Mouse (Mus musculus): ENCODE results near the gene Foxj3. TPM values are rescaled to one million over a fixed set of nuclear protein-coding genes. Genes with fewer than 3 reads are reported as not detected.

Foxj3 gene
- total RNA-seq, 2 experiments from 2014 or later = 45.3 to 52.9 TPM

DNA sequence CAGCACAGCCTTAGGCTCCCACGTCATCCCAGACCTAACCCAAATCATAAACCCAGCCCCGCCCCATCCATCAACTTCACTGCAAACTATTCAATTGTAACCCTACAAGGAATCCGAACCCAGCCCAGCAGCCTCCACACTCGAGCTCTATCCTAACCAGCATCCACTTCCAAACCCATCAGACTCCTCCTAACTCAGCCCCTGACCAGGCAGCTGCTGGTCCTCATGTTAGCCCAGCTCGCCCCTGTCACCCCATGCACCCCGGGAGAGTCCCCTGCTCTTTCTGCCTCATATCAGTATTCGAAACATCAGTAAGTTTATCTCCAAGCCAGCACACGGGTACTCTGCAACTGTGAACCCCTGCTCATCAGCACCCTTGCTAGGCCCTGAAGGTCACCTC lies 98.9 kb downstream of the Foxj3 start:
- no peak for DNase-seq (ENCODE audit: low spot score in 2 of 2)

DNA sequence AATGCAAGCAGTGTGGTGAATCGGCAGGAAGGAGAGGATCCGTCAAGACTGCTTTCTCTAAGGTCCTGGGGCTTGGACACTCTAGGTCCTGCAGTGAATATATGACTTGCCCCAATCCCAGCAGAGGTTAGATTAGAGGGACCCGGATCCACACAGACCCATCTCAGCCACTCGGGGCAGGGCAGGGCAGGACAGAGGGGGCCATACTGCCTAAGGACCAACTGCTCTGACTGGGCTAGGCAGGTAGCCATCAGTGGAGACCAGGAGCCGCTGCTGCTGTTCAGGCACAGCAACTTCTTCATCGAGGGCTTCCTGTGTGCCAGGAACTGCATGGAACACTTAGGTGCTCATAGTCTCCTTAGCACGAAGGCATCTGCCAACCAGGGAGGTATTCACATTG lies 99.9 kb downstream of the Foxj3 start:
- DNase-seq (ENCODE audit: low spot score in 2 of 2) = no peak

DNA sequence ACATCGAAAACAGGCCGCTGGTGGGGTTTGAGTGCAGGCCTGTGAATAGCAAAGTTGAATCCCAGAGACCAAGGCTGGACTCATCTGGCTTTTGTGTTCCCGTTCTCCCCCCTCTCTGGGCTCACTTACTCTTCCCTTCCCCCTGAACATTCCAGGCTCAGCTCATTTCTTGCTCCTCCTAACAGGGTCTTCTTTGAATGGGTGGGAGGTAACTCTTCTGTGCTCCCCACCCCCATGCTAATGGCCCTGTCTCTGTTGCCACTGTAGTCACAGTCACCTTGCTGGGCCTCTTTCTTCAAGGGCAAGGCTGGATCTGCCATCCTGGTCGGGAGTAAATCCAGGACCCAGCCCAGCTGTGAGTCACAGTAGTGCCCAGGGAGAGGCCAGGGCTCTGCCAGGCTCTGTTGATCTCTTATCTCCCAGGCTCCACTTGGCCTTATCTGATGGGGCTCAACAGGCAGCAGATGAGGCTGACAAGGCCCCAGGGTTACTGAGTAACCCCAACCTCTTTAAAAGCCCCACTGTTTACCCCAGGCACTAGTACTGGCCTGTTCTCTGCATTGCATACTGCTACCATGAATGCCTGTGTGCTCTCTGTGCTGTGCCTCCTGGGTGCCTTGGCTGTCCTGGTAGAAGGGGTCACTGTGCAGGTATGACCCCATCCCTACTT lies 100.5 kb downstream of the Foxj3 start, which contains the start of gene Guca2a:
Gene Guca2a (plus strand): TSS at position 529 of the 670 bp plus-strand sequence.
- DNase-seq (ENCODE audit: low spot score in 2 of 2) = no peak

DNA sequence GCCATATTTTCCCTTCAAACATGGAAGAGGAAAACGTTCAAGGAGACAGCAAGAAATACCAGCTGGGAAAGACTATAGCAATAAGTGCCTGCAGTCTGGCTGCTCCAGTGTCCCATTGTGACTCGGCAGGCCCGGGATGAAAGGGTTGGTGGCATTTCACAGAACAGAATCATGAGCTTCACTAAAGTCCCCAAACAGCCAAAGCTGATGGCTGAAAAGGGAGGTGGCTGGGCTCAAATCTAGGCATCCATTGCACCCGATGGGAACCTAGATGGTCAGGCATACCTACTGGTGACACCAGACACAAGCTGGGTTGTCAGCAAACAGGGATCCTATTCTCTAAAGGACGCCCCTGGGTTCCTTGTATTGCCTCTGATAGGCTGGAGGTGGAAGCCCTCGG lies 101.1 kb downstream of the Foxj3 start:
- DNase-seq (ENCODE audit: low spot score in 2 of 2) = no peak

DNA sequence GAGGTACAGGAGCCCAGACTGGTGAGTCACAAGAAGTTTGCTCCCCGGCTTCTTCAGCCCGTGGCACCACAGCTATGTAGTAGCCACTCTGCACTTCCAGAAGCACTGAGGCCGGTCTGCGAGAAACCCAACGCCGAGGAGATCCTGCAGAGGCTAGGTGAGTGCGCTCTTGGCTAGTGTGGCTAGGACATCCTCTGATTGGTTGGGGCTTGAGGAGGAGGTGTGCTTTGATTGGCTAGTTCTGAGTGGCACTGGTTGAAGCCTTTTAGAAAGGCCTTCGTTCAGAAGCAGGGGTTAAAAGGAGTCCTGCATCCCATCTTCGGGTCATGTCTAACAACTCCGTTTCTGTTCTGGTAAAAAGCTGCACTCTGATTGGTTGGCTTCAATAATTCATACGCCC lies 101.9 kb downstream of the Foxj3 start:
- no peak for DNase-seq (ENCODE audit: low spot score in 2 of 2)

DNA sequence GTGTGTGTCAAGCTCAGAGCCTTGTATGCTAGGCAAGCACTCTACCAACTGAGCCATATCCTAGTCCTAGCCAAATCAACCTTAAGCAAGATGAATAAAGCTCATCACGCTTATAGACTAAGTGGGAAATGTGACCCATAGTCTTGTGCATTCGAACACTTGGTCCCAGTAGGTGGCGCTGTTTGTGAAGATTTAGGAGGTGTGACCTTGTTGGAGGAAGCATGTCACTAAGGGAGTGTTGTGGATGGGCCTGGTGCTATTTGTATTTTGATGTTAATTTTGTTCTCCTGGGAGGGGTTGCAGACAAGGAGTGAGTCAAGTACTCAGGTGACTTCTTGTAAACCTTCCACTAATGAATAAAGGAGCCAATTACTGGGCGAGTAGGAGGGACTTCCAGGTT lies 105.9 kb downstream of the Foxj3 start:
- DNase-seq (ENCODE audit: low spot score in 2 of 2) = no peak

DNA sequence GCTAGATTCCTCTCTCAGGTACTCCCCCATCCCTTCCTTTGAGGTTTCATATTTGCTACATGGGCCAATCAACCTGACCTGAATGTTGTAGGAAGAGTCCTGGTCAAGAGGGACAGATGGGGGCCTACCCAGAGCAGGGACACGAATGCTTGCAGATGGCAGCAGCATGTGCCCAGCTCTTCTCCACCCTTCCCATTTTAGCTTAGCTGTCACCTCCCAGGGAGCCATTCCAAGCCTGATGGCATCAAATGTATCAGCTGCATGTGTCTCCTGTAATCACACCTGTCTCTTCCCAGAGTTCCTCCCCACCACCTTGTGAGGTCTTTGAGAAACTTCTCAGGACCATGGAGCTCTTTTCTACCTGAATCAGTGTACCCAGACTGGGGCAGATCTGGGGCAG lies 120.2 kb downstream of the Foxj3 start:
- no peak for DNase-seq (ENCODE audit: low spot score in 2 of 2)

DNA sequence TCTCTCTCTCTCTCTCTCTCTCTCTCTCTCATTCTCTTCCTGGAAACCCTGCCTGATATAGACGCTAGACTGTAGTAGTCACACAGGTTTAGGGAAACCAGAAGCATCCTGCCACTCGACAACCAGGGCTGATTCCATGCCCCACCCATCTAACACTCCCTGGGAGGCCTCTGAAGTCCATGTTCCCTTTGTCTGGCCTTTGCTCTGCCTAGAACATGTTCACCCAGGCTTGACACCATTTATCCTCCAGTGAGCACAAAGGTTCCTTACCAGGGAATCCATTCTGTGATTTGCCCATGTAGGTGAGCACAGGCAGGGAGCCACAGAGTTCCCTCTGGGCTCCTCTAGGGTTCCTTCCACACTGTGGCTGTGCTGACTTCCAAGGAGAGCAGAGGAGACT lies 121.4 kb downstream of the Foxj3 start:
- DNase-seq (ENCODE audit: low spot score in 2 of 2) = no peak

DNA sequence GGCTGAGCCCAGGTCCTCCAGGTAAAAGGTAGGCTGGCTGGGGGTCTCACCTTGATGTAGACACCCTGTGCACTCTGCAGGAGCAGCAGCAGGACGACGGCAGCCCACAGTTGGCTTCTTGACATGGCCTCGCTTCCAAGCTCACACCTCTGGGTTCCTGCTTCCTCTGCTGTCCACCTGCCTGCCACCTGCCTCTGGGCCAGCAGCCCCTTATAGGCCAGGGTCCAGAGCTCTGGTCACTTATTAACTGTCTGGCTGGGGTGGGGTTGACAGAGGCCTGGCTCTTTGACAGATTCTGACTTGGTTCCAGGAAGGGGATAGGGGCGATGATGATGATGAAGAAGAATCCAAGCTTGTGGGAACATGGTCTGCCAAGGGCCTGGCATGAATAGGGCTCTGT lies 121.9 kb downstream of the Foxj3 start, which contains the start of gene Guca2b:
Gene Guca2b (minus strand): TSS at position 224 of the 400 bp plus-strand sequence.
- DNase-seq (ENCODE audit: low spot score in 2 of 2) = no peak

DNA sequence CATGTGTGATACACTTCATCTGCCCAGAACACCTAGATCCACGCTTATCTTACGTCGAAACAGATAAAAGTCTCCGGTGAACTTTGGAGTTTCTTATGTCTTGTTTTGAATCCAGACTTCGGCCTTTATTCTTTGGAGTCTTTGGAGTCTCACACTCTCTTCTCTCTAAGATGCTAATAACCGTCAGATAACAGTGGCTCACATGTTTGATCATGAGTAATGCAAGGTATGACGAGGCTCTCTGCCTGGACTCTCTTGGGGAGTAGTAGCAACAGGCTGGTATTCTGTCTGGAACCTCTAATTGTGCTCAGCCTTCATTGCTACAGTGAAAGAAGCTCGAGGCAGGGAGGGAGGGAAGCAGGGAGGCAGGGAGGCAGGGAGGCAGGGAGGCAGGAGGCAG lies 123.2 kb downstream of the Foxj3 start:
- no peak for DNase-seq (ENCODE audit: low spot score in 2 of 2)

DNA sequence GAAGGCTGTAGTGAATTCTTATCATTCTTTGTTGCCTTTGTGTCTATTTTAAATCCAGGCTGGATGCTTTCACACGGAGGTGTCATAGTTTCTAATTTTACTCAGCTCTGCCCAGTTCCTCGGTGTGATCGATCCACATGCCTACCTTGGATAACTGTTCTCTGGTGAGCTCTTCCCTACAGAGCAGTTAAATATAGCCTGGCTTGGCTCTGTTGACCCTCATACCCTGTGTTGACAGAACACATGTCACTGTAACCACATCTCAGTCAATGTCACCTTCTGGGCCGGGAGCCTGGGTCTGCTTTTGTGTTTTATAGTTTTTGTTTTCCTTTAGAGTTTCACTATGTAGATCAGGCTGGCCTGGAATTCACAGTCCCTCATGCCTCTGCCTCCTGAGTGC lies 125.3 kb downstream of the Foxj3 start:
- no peak for DNase-seq (ENCODE audit: low spot score in 2 of 2)

DNA sequence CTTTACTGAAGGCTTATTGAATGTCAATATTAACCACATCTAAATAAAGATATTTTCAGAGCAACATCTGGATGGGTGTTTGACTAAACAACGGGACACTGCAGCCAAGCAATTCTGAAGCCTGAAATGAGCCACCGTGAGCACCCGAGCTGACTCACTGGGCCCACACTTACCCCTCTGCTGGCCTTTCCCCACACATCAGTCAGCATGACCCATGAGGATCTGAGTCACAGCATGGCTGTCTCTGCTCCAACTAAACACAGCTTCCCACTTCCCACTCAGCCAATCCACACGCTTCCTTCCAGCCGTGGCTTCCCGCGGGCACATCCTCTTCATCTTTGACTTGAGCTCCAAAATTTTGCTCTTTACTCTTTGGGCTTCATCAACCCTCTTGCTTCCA lies 126.2 kb downstream of the Foxj3 start:
- no peak for DNase-seq (ENCODE audit: low spot score in 2 of 2)

DNA sequence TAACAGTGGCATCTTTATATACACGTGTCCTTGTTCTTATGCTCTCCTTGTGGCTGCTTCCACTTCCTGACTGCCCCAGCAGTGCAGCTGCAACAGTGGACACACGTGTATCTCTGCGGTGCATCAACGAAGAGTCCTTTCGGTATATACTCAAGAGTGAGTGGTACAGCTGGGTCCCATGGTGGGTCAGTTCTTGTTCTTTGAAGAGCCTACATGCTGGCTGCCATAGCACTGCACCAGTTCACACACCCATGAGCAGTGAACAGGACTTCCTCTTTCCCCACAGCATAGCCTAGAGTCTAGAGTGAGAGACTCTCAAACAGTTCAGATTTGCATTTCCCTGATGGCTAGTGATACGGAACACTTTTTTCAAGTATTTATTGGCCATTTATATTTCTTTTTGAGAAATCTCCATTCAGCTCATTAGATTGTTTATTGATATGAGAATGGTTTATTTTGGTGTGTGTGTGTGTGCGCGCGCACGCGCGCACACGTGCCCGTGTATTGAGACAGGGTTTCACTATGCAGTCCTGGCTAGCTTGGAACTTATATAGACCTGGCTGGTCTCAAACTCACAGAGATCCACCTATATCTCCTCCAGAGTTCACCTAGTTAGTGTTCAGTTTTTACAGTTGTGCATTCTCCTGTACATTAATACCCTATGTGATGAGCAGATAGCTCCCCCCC lies 126.7 kb downstream of the Foxj3 start:
- DNase-seq (ENCODE audit: low spot score in 2 of 2) = no peak

DNA sequence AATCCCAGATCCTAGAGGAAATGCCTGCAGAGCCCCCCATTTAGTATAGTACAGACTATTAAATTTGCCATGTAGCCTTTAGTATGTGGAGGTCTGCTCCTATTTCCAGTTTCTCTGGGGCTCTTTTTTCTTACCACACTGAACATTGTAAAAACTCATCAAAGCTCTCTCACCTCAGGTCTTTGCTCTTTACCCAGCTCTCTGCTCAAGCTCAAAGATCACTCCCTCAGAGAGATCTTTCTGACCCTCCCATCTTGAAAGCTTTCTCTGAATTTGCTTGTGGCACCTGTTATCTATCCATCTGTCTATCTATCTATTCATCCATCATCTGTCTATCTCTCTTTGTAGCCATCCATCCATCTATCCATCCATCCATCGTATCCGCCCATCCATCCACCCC lies 128.4 kb downstream of the Foxj3 start:
- no peak for DNase-seq (ENCODE audit: low spot score in 2 of 2)

DNA sequence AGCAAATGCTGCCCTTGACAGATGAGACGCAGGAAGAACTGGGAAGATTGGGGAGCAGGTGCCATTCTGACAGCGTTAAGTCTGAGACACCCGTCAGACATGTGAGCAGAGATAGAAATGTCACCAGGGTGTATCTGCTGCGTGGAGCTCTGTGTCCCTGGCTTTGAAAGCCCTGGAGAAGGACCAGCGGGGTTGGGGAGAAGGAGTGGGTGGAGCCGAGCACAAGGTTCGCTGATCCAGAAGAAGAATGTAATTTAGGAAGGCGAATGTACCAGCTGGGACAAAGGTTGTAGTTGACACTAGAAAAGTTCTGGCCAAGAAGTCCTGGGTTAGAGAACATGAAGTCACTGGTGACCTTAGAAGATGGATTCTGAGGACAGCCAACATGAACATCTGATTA lies 129.3 kb downstream of the Foxj3 start:
- DNase-seq (ENCODE audit: low spot score in 2 of 2) = no peak

DNA sequence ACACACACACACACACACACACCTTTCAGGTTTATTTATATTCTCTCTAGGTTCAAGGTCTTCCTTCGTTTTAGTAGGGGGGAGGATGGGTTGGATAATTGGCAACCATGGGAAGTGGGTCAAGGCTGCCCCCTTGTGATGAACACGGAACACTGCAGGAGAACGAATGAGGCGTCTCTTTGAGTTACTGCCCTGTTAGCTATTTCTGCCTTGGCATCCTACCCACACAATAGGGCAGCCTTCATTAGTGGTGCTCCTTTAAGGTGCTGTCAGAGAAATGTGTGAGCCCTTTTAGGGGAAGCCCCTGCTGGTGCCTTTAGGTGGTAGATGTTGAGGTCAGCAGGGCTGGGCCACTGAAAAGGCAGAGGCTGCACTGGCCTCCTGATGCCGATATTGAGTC lies 130.7 kb downstream of the Foxj3 start:
- no peak for DNase-seq (ENCODE audit: low spot score in 2 of 2)

DNA sequence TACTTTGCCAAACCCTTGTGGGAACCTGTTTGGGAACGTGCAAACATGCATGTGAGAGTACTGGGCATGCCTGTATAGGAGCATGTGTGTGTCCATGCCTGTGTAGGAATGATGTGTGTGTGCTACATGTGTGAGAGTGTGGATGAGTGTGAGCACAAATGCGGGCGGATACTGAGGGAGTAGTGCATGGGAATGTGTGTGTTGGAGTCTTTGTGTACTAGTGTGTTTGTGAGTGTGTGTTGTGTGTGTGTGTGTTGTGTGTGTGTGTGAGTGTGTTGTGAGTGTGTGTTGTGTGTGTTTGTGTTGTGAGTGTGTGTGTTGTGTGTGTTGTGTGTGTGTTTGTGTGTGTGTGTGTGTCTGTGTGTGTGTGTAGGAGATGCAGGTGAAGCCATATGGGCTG lies 131.4 kb downstream of the Foxj3 start:
- DNase-seq (ENCODE audit: low spot score in 2 of 2) = no peak

DNA sequence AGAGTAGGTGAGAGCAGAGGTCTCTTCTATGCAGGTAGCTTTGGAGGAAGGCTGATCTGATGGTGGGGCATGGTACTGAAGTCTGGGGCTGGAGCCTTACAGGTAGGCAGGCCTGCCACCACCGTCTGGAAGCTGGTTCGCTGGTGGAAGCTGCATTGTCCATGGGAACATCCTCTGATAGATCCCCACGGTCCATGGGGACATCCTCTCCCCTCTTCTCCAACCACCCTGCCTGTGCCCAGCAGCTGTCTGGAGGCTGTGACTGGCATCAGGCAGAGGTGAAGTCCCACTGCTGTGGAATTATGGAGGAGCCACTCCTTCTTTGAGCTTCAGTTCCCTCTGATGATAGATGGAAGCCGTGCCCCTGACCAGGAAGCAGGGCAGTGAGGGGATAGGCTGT lies 131.8 kb downstream of the Foxj3 start:
- no peak for DNase-seq (ENCODE audit: low spot score in 2 of 2)

DNA sequence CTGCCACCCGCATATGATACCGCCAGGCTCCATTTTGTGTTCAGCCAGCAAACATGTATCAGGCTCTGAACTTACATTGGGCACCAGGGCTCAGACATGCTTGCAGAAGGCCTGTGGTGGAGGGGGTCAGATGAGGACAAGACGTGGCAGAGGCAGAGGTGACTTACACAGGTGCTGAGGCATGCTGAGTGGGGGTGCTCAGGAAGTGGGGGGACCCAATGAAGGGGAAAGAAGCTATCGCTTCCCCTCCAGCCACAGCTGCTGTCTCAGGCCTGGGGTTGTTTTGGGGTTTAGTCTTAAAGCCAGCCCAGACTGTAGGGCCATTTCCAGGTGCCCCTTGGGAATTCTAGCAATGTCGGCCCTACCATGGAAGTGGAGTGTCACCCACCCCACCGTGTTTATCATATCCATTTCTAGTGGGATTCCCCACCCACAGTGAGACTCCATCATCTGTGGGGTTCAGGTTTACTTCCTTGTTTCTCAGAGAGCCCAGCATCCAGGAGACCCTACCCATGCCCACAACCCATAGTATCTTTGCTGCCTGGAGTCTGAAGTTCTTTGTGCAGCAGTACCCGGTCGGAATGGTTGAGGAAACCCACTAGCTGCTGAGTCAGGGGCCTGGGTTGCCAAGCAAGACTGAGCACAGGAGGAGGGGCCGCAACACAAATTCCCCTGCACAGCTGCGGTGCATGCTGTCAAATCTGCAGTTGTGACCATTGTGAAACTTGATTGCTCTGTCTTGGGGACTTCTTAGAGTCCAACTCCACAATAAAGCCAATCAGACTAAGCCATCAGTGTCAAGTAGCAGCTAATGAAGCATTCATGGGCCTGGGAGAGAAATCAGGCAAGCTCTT lies 132.8 kb downstream of the Foxj3 start:
- no peak for DNase-seq (ENCODE audit: low spot score in 2 of 2)

DNA sequence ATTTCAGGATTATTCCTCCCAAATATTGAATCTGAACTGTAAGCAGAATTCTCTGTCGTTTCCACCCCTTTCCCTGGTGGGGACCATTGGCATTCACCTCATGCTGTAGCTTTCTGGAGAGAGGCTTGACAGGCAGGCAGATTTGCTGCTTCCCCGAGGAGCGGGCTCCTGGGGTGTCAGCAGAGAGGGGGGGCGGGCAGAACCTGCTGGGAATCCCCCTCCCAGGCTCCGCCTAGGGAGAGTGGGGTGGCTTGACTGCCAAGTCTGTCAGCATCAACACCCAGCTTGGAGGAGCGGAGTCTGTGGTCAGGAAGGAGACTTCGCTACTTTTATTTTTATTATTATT lies 133.4 kb downstream of the Foxj3 start:
- no peak for DNase-seq (ENCODE audit: low spot score in 2 of 2)

DNA sequence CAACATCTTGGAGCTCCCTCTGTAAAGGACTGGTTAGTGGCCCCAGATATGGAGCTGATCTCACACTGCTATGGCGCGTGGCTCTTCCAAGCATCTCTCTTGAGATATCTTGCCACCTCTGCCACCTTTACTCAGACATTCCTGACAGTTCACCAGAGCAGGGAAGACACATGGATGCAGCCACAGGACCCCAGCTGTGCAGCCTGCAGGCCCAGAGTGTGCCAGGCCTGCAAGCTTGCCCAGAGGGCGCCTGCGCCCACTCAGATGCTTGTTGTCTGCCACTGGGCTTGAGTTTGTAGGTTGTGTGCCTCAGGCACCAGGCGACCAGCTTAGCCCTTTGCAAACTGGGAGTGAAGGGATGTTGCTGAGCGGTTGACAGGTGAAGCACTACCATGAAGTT lies 133.9 kb downstream of the Foxj3 start:
- no peak for DNase-seq (ENCODE audit: low spot score in 2 of 2)

DNA sequence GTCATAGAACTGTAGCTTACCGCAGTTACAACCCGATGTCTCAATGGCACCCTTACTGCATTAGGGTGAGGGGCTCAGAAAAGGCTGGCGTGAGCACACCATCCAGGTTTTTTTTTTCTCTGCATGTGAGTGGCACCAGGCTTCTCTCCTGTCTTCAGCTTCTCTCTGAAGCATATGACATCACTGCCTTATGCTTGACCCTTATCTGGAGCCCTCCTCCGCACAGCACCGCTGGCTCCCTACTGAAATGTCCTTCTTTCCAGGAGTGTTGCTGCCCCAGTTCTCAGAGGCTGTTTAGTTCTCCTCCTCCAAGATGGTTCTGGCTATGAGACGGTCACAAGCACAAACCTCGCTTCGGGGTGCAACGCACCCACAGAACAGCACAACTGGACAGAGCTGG lies 134.4 kb downstream of the Foxj3 start:
- DNase-seq (ENCODE audit: low spot score in 2 of 2) = no peak
